Mouse (Mus musculus) hindbrain, embryonic 14.5 days (tissue): ENCODE measurements around the gene Ada. TPM values are rescaled to one million over a fixed set of nuclear protein-coding genes. Genes with fewer than 3 reads are reported as not detected.
A peak's percentile ranks its signal among the peaks of the same experiment; 100 is the strongest.

ENCODE experiments used
- ATAC-seq: fragments of 200-750 bp; cut with Nextera tagmentation; 2 replicates; pipeline ENCODE4 v1.8.0; 2017; ENCODE audit warnings: moderate number of reproducible peaks, mild to moderate bottlenecking, moderate TSS enrichment, moderate library complexity; ENCODE audit not compliant: low FRiP score
- DNase-seq: peaks from one replicate; pipeline ENCODE4 v3.0.0-alpha.2; 2015; ENCODE audit warnings: low spot score
- H3K27ac ChIP-seq: fragments of 300-500 bp; sonication (generic); 2 replicates; pipeline ENCODE4 v1.5.1; 2014; ENCODE audit warnings: mild to moderate bottlenecking, moderate library complexity
- H3K27me3 ChIP-seq: fragments of 300-500 bp; sonication (generic); 2 replicates; pipeline ENCODE4 v1.6.1; 2014; ENCODE audit warnings: mild to moderate bottlenecking, low read length, mixed read lengths; ENCODE audit not compliant: control insufficient read depth, insufficient read depth
- H3K36me3 ChIP-seq: fragments of 300-500 bp; sonication (generic); replicated peaks from 2 replicates; pipeline ENCODE4 v1.6.1; 2014; ENCODE audit not compliant: control insufficient read depth, insufficient read depth
- H3K4me1 ChIP-seq: fragments of 300-500 bp; sonication (generic); replicated peaks from 2 replicates; pipeline ENCODE4 v1.6.1; 2014; ENCODE audit warnings: antibody characterized with exemption, low read length, mixed read lengths; ENCODE audit not compliant: control insufficient read depth, insufficient read depth
- H3K4me2 ChIP-seq: fragments of 300-500 bp; sonication (generic); replicated peaks from 2 replicates; pipeline ENCODE4 v1.6.1; 2014; ENCODE audit warnings: mild to moderate bottlenecking, moderate library complexity
- H3K4me3 ChIP-seq: fragments of 300-500 bp; sonication (generic); replicated peaks from 2 replicates; pipeline ENCODE4 v1.5.1; 2014; ENCODE audit warnings: mild to moderate bottlenecking, low read length
- H3K9ac ChIP-seq: fragments of 300-500 bp; sonication (generic); 2 replicates; pipeline ENCODE4 v1.6.1; 2014
- H3K9me3 ChIP-seq: fragments of 300-500 bp; sonication (generic); 2 replicates; pipeline ENCODE4 v1.6.1; 2016; ENCODE audit warnings: low read length; ENCODE audit not compliant: control insufficient read depth
- WGBS: fragments of 180-500 bp; shearing (Covaris S2); extraction: QIAGEN DNeasy Blood & Tissue Kit; methylation state at CpG from one replicate; pipeline ENCODE4 v1.1.7; 2014; 5-methylcytosine and 5-hydroxymethylcytosine counted together
- polyA plus RNA-seq: library from polyadenylated mRNA; unstranded; fragments of >200 nt; fragmentation: Nextera tagmentation; extraction: Ambion mirVana; gene quantifications from 2 replicates; pipeline ENCODE4 v1.2.1, GENCODE M21; 2014

Gene Ada
- polyA plus RNA-seq, 1 experiment from 2014 or later, result 3.0 TPM

- Histone ChIP-seq H3K9ac (no peak overlapping the region), H3K27me3 (no peaks in the 10 kb centered on the region), H3K36me3 (no peaks in the 10 kb centered on the region), H3K27ac (no peak overlapping the region), H3K4me2 (no peak overlapping the region), H3K4me3 (no peak overlapping the region), H3K9me3 (no peaks in the 10 kb centered on the region), H3K4me1 (no peaks in the 10 kb centered on the region)
- DNase-seq (no peak), ATAC-seq (no peak)
- WGBS, result 61% methylated on average over 6 of the region's 6 CpGs
These were observed 6.7 kb downstream of the Ada start for GRCm38 (mm10) chr2:163743357-163743756.

DNA sequence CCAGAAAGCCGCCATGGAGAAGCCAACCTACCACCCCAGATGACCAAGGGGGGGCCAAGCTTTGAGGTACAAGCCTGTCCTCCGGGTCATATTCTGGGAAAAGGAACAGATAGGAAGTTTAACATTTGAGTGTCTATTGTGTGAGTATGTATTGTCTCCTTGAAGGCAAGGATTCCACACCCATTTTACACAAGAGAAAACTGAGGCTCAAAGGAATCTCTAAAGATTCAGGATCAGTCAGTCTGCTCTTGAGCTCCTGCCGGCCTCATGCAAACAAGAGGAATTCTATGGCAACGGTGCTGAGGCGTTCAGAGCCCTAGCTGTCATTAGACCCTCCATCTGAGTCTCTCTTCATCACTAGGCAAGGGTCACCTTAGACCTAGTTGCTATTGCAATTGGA is 7.4 kb downstream of the Ada start:
- no peak overlapping the region for H3K4me3 ChIP-seq
- H3K4me2 ChIP-seq, result no peak overlapping the region
- H3K36me3 ChIP-seq, result no peaks in the 10 kb centered on the region
- ATAC-seq (no peak), DNase-seq (no peak)
- H3K4me1 ChIP-seq, result no peaks in the 10 kb centered on the region
- H3K27me3 ChIP-seq, result no peaks in the 10 kb centered on the region
- WGBS, result 66% methylated on average over 5 of the region's 5 CpGs
- H3K27ac ChIP-seq, result no peak overlapping the region
- no peaks in the 10 kb centered on the region for H3K9me3 ChIP-seq
- H3K9ac ChIP-seq, result no peak overlapping the region

DNA sequence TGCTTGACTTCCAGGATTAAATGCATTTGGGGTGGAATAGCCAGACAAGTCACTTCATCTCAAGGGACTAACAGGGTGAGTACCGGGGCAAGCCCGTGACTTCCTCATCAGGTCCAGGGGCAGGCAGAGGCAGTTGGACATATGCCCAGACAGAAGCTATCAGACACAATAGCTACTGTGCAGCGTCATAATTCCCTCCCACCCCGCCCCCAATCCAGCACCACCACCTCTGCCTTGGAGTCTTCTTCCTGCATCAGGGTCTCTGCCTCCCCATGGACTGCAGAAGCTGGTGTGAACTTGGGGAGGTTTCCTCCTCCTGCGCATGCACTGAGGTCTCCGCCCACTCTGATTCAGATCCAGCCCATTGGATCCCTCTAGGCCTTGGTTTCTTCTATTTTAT is 14.1 kb downstream of the Ada start:
- ATAC-seq (no peak), DNase-seq (no peak)
- Histone ChIP-seq H3K4me2 (no peak overlapping the region), H3K4me1 (no peaks in the 10 kb centered on the region), H3K27ac (no peak overlapping the region), H3K27me3 (no peaks in the 10 kb centered on the region), H3K9ac (no peak overlapping the region), H3K9me3 (no peaks in the 10 kb centered on the region), H3K36me3 (no peaks in the 10 kb centered on the region), H3K4me3 (no peak overlapping the region)
- WGBS, result 70% methylated on average over 6 of the region's 6 CpGs

DNA sequence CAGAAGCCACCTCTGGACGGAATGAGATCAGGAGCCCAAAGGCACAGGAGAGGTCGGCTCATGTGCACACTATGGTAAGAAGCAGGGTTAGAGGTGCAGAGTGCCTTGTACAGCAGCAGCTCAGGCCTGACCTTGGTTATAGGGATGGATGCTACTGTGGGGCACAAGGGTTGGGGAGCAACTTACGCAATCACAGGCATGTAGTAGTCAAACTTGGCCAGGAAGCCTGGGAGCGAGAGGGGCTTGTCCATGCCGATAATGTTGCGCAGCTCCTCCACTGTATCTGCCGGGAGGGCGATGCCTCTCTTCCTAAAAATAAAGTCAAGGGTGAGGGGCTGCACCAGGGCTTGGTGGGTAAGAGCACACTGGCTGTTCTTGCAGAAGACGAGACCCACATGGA is 14.9 kb downstream of the Ada start:
- DNase-seq (no peak), ATAC-seq (no peak)
- H3K4me2 ChIP-seq, result no peak overlapping the region
- no peaks in the 10 kb centered on the region for H3K4me1 ChIP-seq
- H3K27me3 ChIP-seq, result no peaks in the 10 kb centered on the region
- no peak overlapping the region for H3K27ac ChIP-seq
- H3K9ac ChIP-seq, result no peak overlapping the region
- H3K36me3 ChIP-seq, result no peaks in the 10 kb centered on the region; the same call in 1 of the 2 replicates
- H3K4me3 ChIP-seq, result no peak overlapping the region
- H3K9me3 ChIP-seq, result no peaks in the 10 kb centered on the region
- 95% methylated on average over 9 of the region's 9 CpGs for WGBS

DNA sequence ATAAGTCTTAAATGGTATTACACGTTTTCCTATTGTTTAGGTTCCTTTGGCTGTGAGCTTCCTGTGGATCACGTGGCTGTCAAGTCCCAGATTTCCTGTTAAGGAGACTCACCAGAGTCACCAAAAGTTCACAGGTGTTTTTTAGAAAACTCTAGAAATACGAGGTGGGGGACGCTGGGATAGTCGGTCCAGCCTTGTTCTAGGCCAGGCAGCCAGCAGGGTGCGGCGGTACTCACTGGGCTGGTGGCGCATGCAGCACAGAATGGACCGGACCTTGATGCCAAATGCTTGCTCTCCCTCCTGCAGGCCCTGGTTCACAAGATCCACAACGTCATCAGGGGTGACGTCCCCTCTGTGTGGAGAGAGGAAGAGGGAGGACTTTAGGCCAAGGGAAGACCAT is 18.0 kb downstream of the Ada start:
- Histone ChIP-seq H3K9me3 (no peaks in the 10 kb centered on the region), H3K27ac (no peak overlapping the region), H3K4me3 (no peak overlapping the region), H3K4me2 (no peak overlapping the region), H3K4me1 (no peaks in the 10 kb centered on the region), H3K36me3 (no peaks in the 10 kb centered on the region; the same call in none of the 2 replicates), H3K9ac (no peak overlapping the region), H3K27me3 (no peaks in the 10 kb centered on the region)
- 93% methylated on average over 11 of the region's 11 CpGs for WGBS
- ATAC-seq, result no peak
- no peak for DNase-seq

GRCm38 (mm10) chr2:163728300-163728699 is 21.7 kb downstream of the Ada start:
- DNase-seq (no peak), ATAC-seq (no peak)
- H3K9me3 ChIP-seq, result no peaks in the 10 kb centered on the region
- WGBS, result 91% methylated on average over 4 of the region's 4 CpGs
- H3K4me1 ChIP-seq, result no peaks in the 10 kb centered on the region
- no peak overlapping the region for H3K27ac ChIP-seq
- H3K4me3 ChIP-seq, result no peak overlapping the region
- no peak overlapping the region for H3K4me2 ChIP-seq
- no peak overlapping the region for H3K9ac ChIP-seq
- no peaks in the 10 kb centered on the region for H3K27me3 ChIP-seq
- H3K36me3 ChIP-seq, result peaks cover 8% of the 10 kb centered on the region

GRCm38 (mm10) chr2:163726766-163727393 is 23.2 kb downstream of the Ada start:
- 77% methylated on average over 5 of the region's 5 CpGs for WGBS
- no peak overlapping the region for H3K27ac ChIP-seq
- no peak for DNase-seq
- no peak overlapping the region for H3K9ac ChIP-seq
- no peak overlapping the region for H3K4me2 ChIP-seq
- no peaks in the 10 kb centered on the region for H3K9me3 ChIP-seq
- no peak for ATAC-seq
- no peaks in the 10 kb centered on the region for H3K27me3 ChIP-seq
- H3K4me3 ChIP-seq, result no peak overlapping the region
- peaks cover 8% of the 10 kb centered on the region for H3K36me3 ChIP-seq
- H3K4me1 ChIP-seq, result no peaks in the 10 kb centered on the region; the same call in 1 of the 2 replicates

GRCm38 (mm10) chr2:163722550-163722949 is 27.5 kb downstream of the Ada start:
- peak; percentile 75 for DNase-seq

DNA sequence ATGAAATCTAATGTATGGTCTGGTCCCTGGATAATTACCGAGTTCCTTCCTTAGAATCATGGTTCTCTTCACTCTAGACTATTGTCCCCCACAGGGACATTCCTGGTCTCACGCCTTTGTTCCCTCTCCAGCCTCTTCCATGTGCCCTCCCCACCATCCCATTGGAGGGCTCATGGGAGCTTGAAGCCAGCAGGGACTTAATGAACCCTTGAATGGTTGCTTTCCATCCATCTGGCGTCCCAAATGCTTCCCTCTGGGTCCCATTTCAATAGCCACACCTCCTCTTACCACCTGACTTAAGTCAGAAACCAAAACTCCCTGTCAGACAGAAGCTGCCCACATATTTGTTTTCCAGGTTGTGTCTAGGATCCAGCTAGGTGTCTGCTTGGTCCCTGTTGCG is 30.4 kb downstream of the Ada start:
- H3K9ac ChIP-seq, result no peak overlapping the region
- no peak overlapping the region for H3K27ac ChIP-seq
- WGBS, result 43% methylated on average over 4 of the region's 4 CpGs
- H3K4me2 ChIP-seq, result no peak overlapping the region
- no peaks in the 10 kb centered on the region for H3K9me3 ChIP-seq
- no peaks in the 10 kb centered on the region for H3K27me3 ChIP-seq
- no peak for DNase-seq
- peaks cover 9% of the 10 kb centered on the region; the same call in 1 of the 2 replicates for H3K36me3 ChIP-seq
- no peak overlapping the region for H3K4me3 ChIP-seq
- ATAC-seq, result peak; percentile 35; the same call in 1 of the 2 replicates
- peaks cover 5% of the 10 kb centered on the region for H3K4me1 ChIP-seq

More at GRCm38 (mm10) chr2:163722550-163722949, 27.5 kb downstream of the Ada start:
- WGBS, result 49% methylated on average over 7 of the region's 7 CpGs
- no peak overlapping the region for H3K9ac ChIP-seq
- ATAC-seq, result peak; percentile 69
- H3K27me3 ChIP-seq, result no peaks in the 10 kb centered on the region
- peaks cover 5% of the 10 kb centered on the region for H3K4me1 ChIP-seq
- no peak overlapping the region for H3K4me2 ChIP-seq
- H3K4me3 ChIP-seq, result no peak overlapping the region
- H3K9me3 ChIP-seq, result no peaks in the 10 kb centered on the region
- peaks cover 15% of the 10 kb centered on the region; the same call in 1 of the 2 replicates for H3K36me3 ChIP-seq
- peak overlapping the region; percentile 66 for H3K27ac ChIP-seq
